Mouse (Mus musculus) ovary, postnatal 36 days (tissue): ENCODE data around the gene Hemk1.
"Not testable (repeated sequence)": the region's sequence is repeated elsewhere in the genome, so short reads cannot be mapped to it uniquely, and the experiment has no call there.

Experiments
- DNase-seq: peaks from one replicate; pipeline ENCODE4 v3.0.0; 2022; ENCODE audit warnings: low spot score, mixed read lengths

Gene Hemk1

GRCm38 (mm10) chr9:107308346-107309000 lies 29.7 kb downstream of the Hemk1 start:
- no peak for DNase-seq

- DNase-seq, result peak; percentile 81
Measured at GRCm38 (mm10) chr9:107307886-107308285, 30.3 kb downstream of the Hemk1 start.

- no peak for DNase-seq
Measured at GRCm38 (mm10) chr9:107307099-107307872, 30.9 kb downstream of the Hemk1 start.

DNA sequence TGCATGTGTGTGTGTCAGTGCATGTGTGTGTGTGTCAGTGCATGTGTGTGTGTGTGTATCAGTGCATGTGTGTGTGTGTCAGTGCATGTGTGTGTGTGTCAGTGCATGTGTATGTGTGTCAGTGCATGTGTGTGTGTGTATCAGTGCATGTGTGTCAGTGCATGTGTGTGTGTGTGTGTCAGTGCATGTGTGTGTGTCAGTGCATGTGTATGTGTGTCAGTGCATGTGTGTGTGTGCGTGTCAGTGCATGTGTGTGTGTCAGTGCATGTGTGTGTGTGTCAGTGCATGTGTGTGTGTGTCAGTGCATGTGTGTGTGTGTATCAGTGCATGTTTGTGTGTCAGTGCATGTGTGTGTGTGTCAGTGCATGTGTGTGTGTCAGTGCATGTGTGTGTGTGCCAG lies 31.5 kb downstream of the Hemk1 start:
- not testable (repeated sequence) for DNase-seq

GRCm38 (mm10) chr9:107305601-107306542 lies 32.3 kb downstream of the Hemk1 start:
- no peak for DNase-seq

DNA sequence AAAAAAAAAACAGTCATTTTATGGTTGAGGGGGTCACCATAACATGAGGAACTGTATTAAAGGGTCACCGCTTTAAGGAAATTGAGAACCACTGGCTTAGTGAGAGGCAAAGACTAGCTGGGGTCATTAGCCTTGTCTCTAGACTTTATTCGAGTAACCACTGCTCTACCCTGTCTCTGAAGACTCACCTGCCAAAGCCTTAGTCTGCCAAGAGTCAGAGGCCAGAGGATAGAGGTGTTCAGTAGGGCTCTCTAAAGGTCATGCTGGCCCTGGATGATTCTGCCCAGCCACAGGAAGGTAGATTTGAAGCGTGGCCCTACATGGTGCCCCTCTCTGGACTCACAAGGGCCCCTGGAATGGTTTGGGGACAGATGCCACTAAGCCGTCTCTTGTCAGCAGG lies 33.1 kb downstream of the Hemk1 start:
- DNase-seq, result no peak

GRCm38 (mm10) chr9:107304383-107304782 lies 33.8 kb downstream of the Hemk1 start:
- DNase-seq, result no peak

DNA sequence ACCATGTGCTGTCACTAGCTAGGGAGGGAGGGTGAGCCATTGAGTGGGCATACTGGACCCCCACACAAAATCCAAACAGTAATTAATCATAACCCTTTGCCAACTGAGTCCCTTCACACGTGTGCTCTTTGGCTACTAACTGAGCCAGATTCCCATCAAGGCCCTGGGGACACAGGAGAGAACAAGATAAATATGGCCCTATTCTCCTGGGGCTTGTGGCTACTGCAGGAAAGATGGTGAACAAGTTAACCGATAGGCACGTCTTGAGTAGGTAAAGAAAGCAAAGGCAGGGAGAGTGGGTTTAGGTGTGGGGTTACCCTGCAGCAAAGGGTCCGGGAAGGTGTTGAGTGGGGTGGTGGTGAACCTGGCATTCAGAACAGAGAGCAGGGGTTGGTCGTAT lies 34.2 kb downstream of the Hemk1 start:
- no peak for DNase-seq

DNA sequence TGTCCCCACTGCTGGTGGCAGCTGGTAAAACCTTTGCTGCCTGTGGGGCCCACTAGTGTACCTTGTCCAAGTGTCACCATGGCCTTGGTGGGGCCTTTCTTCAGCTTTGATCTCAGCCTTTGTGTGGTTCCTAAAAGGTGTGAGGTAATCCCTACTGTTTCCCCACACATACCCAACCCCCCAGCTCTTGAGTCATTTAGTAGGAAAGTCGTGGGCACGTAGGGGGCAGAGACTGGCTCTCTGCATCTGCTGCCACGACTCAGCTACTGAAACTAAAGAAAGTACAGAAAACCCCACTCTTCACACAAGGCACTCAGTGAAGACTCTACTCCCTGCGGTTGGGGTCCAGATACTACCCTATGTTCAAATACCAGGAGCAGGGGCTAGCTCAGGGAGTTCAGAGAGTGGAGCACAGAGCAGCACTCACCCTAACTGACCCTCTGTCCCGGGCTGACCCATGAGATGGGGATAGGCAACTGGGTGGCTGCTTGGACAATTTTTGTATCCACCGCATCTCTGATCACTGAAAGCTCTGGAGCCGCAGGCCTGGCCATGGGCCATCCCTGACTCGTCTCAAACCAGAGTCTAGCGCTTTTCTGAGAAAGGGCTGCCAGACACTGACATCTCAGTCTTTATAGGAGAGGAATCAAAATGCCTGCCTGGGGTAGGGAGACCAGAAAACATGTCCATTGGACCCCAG lies 34.9 kb downstream of the Hemk1 start:
- no peak for DNase-seq

DNA sequence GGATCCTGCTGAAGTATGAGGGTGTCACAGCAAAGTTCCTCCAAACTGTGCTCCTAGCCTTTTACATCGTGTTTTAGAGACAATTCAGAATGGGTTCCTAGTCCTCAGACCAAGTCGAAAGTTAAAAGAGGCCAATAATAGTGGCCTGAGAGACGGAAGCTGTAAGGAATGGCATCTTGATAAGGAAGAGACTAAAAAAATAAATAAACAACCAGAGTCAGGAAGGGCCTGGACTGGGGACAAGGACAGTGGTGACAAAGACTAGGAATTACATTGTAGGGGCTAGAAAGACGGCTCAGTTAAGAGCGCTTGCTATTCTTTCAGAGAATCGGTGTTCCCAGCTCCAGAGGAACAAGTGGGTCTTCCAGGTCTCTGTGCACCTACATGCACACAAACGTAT lies 35.6 kb downstream of the Hemk1 start:
- no peak for DNase-seq

GRCm38 (mm10) chr9:107301554-107302331 lies 36.4 kb downstream of the Hemk1 start:
- no peak for DNase-seq

GRCm38 (mm10) chr9:107300224-107300973 lies 37.8 kb downstream of the Hemk1 start:
- no peak for DNase-seq

GRCm38 (mm10) chr9:107299783-107300182 lies 38.4 kb downstream of the Hemk1 start:
- no peak for DNase-seq

- DNase-seq, result no peak
Measured at GRCm38 (mm10) chr9:107298876-107299275, 39.3 kb downstream of the Hemk1 start.

DNA sequence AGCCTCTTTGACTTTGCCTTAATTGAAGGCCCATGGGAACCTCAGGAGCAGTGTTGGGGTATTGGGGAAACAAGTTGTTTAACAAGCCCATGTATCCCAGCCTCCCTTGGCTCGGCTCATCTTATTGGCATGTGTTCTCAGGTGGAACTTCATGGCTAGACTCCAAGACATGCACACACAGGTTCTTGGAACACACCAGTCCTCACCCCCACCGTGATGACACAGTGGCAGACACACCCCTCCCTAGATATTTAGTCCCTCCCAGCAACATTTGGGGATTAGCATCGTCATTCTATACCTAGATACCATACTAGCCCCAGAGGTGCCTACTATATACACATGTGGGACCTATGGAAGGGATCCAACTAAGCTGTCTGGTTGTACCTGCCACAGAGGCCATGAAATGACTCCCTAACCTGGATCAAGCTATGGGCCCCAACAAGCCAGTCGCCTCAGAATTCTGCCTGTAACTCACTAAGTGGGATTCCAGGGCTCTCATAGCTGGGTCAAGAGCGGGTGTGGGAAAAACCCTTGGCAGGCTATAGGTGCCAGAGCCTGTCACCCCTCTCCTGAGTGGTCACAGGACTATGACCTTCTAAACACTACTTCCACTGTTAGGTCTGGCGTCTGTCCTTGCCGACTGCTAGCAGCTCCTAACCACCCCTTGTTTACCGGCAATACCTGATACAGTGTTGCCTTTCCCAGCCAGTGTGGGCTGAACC lies 39.9 kb downstream of the Hemk1 start:
- no peak for DNase-seq

DNA sequence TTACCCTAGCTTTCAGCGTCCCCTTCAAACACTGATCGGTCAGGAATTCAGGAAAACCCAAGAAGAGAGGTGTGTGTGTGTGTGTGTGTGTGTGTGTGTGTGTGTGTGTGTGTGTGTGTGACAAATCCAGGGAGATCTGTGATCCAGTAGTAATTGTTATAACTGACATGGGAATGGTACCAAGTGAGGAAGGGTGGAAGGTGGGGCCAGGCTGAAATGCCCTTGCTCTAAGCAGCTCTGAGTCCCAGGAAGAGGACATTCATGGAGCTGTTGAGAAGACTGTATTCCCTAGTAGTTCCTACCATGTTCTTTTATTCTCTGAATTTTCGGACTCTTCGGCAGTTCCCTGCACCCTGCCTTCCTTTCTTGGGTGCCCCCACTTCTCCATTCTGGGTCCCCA lies 40.5 kb downstream of the Hemk1 start:
- DNase-seq, result no peak

GRCm38 (mm10) chr9:107297059-107297458 lies 41.1 kb downstream of the Hemk1 start:
- no peak for DNase-seq

DNA sequence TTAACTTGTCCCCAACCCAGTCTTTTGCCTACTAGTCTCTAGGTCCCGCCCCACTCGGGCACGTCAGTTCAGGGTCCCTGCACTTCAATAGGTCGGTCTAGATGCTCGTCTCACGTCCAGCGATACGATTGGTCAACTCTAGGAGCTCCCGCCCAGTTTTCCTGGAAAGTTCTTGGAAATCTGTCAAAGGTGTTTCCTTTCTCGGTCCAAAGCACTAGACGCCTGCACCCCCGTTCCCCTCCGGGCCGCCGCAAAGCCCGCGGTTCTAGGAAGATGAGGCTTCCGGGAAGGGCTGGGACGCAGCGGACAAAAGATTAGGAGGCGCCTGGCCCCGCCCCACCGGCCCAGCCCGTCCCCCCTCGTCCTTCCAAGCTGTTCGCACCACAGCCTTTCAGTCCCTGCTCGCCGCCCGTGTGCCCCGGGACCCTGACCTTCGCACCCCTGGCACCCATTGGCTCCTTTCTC lies 41.6 kb downstream of the Hemk1 start:
- DNase-seq, result peak; percentile 90

DNA sequence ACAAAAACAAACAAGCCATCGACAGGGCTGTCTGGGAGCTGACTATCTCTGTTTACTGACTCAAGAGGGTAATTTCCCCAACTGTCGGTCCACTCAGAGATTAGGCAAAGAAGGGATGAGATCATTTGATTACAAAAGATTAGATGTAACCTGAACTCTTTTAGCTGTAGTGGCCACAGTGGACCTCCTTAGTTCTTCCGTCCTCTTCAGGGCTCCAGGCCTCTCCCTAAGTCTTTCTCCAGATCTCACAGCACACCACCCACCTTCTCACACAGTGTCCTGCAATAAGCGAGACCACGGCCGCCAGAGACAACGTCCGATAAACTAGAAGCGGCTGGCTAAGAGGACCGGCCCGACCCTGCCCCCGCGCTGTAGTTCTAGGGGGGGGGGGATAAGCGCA lies 42.1 kb downstream of the Hemk1 start:
- DNase-seq, result no peak

- no peak for DNase-seq
Measured at GRCm38 (mm10) chr9:107296016-107296040, 42.3 kb downstream of the Hemk1 start, which contains the start of gene Cish. TSS of gene Cish (plus strand) at chr9:107296026.
